Mouse (Mus musculus) lung, embryonic 14.5 days (tissue): ENCODE results near the gene 4931409K22Rik. TPM values are rescaled to one million over a fixed set of nuclear protein-coding genes. Genes with fewer than 3 reads are reported as not detected.

ENCODE experiments used
- ATAC-seq: fragments of 200-750 bp; cut with Nextera tagmentation; 2 replicates; pipeline ENCODE4 v1.8.0; 2017; ENCODE audit warnings: mild to moderate bottlenecking, moderate TSS enrichment, moderate library complexity; ENCODE audit not compliant: insufficient read depth
- DNase-seq: peaks from one replicate; pipeline ENCODE4 v3.0.0-alpha.2; 2015
- H3K27ac ChIP-seq: fragments of 300-500 bp; sonication (generic); 2 replicates; pipeline ENCODE4 v1.5.1; 2014; ENCODE audit warnings: low read depth, mild to moderate bottlenecking, moderate library complexity
- H3K27me3 ChIP-seq: fragments of 300-500 bp; sonication (generic); 2 replicates; pipeline ENCODE4 v1.6.1; 2014; ENCODE audit warnings: low read length, control low read depth; ENCODE audit not compliant: insufficient read depth
- H3K36me3 ChIP-seq: fragments of 300-500 bp; sonication (generic); 2 replicates; pipeline ENCODE4 v1.6.1; 2014; ENCODE audit warnings: control low read depth; ENCODE audit not compliant: insufficient read depth
- H3K4me1 ChIP-seq: fragments of 300-500 bp; sonication (generic); 2 replicates; pipeline ENCODE4 v1.6.1; 2014; ENCODE audit warnings: antibody characterized with exemption, control low read depth; ENCODE audit not compliant: insufficient read depth
- H3K4me2 ChIP-seq: fragments of 300-500 bp; sonication (generic); 2 replicates; pipeline ENCODE4 v1.6.1; 2014; ENCODE audit warnings: mild to moderate bottlenecking
- H3K4me3 ChIP-seq: fragments of 300-500 bp; sonication (generic); 2 replicates; pipeline ENCODE4 v1.5.1; 2014; ENCODE audit warnings: low read depth, low read length
- H3K9ac ChIP-seq: fragments of 300-500 bp; sonication (generic); 2 replicates; pipeline ENCODE4 v1.6.1; 2014
- H3K9me3 ChIP-seq: fragments of 300-500 bp; sonication (generic); 2 replicates; pipeline ENCODE4 v1.6.1; 2016; ENCODE audit warnings: low read depth, low read length, control low read depth
- CTCF ChIP-seq: IDR thresholded peaks from 2 replicates; pipeline ENCODE4 v1.5.1; 2016; ENCODE audit warnings: antibody characterized with exemption, low read depth
- WGBS: fragments of 180-500 bp; shearing (Covaris S2); extraction: QIAGEN DNeasy Blood & Tissue Kit; methylation state at CpG from one replicate; pipeline ENCODE4 v1.1.7; 2014; 5-methylcytosine and 5-hydroxymethylcytosine counted together
- polyA plus RNA-seq: library from polyadenylated mRNA; unstranded; fragments of >200 nt; fragmentation: Nextera tagmentation; extraction: Ambion mirVana; gene quantifications from 2 replicates; pipeline ENCODE4 v1.2.1, GENCODE M21; 2014

The 4931409K22Rik gene
- polyA plus RNA-seq, 1 experiment from 2014 or later = not detected

GRCm38 (mm10) chr5:24539571-24540296, 16.9 kb downstream of the 4931409K22Rik start:
- Histone ChIP-seq H3K4me2 (no peak overlapping the region; the same call in 1 of the 2 replicates), H3K27me3 (no peaks in the 10 kb centered on the region), H3K36me3 (no peaks in the 10 kb centered on the region), H3K27ac (no peak overlapping the region), H3K4me3 (no peak overlapping the region), H3K9ac (no peak overlapping the region), H3K4me1 (peaks cover 13% of the 10 kb centered on the region), H3K9me3 (no peaks in the 10 kb centered on the region)
- TF ChIP-seq CTCF = no peak
- DNase-seq (no peak), ATAC-seq (no peak)
- 79% methylated on average over 22 of the region's 22 CpGs for WGBS

- Histone ChIP-seq H3K4me3 (no peak overlapping the region), H3K4me2 (no peak overlapping the region), H3K27ac (no peak overlapping the region), H3K4me1 (peaks cover 13% of the 10 kb centered on the region), H3K9me3 (no peaks in the 10 kb centered on the region), H3K36me3 (no peaks in the 10 kb centered on the region), H3K9ac (no peak overlapping the region), H3K27me3 (no peaks in the 10 kb centered on the region)
- 60% methylated on average over 16 of the region's 16 CpGs for WGBS
- DNase-seq (no peak), ATAC-seq (no peak)
- no peak for TF ChIP-seq CTCF
These were observed 19.0 kb downstream of the 4931409K22Rik start for GRCm38 (mm10) chr5:24537618-24538017.

GRCm38 (mm10) chr5:24536511-24536910, 20.1 kb downstream of the 4931409K22Rik start:
- Histone ChIP-seq H3K9ac (no peak overlapping the region), H3K4me3 (no peak overlapping the region), H3K4me1 (peaks cover 13% of the 10 kb centered on the region), H3K36me3 (no peaks in the 10 kb centered on the region), H3K9me3 (no peaks in the 10 kb centered on the region), H3K27ac (no peak overlapping the region), H3K27me3 (0 out of 2 replicates have a peak, but pooled peaks cover under 1% of the 10 kb centered on the region), H3K4me2 (no peak overlapping the region)
- 72% methylated on average over 5 of the region's 5 CpGs for WGBS
- no peak for TF ChIP-seq CTCF
- DNase-seq = no peak
- no peak for ATAC-seq

- H3K4me1 ChIP-seq = peaks cover 5% of the 10 kb centered on the region
- 81% methylated on average over 3 of the region's 3 CpGs for WGBS
- H3K9ac ChIP-seq = no peak overlapping the region
- TF ChIP-seq CTCF = no peak
- no peaks in the 10 kb centered on the region for H3K9me3 ChIP-seq
- no peak overlapping the region for H3K4me2 ChIP-seq
- peaks cover 7% of the 10 kb centered on the region for H3K27me3 ChIP-seq
- H3K4me3 ChIP-seq = no peak overlapping the region
- DNase-seq (no peak), ATAC-seq (no peak)
- no peak overlapping the region for H3K27ac ChIP-seq
- H3K36me3 ChIP-seq = no peaks in the 10 kb centered on the region
These were observed 20.9 kb downstream of the 4931409K22Rik start for GRCm38 (mm10) chr5:24535731-24536130.

GRCm38 (mm10) chr5:24534292-24534691, 22.3 kb downstream of the 4931409K22Rik start:
- H3K4me3 ChIP-seq = no peak overlapping the region
- peak; percentile 38 for TF ChIP-seq CTCF
- peaks cover 17% of the 10 kb centered on the region for H3K27me3 ChIP-seq
- no peak overlapping the region for H3K27ac ChIP-seq
- 46% methylated on average over 5 of the region's 5 CpGs for WGBS
- DNase-seq (no peak), ATAC-seq (no peak)
- H3K4me2 ChIP-seq = no peak overlapping the region
- no peaks in the 10 kb centered on the region for H3K9me3 ChIP-seq
- H3K36me3 ChIP-seq = no peaks in the 10 kb centered on the region
- H3K9ac ChIP-seq = no peak overlapping the region
- H3K4me1 ChIP-seq = no peaks in the 10 kb centered on the region

GRCm38 (mm10) chr5:24533391-24533790, 23.2 kb downstream of the 4931409K22Rik start:
- Histone ChIP-seq H3K27me3 (peaks cover 26% of the 10 kb centered on the region), H3K36me3 (no peaks in the 10 kb centered on the region), H3K4me2 (no peak overlapping the region), H3K4me1 (no peaks in the 10 kb centered on the region), H3K9ac (no peak overlapping the region), H3K9me3 (no peaks in the 10 kb centered on the region), H3K27ac (no peak overlapping the region), H3K4me3 (no peak overlapping the region)
- no peak for TF ChIP-seq CTCF
- WGBS = 53% methylated on average over 11 of the region's 11 CpGs
- no peak for DNase-seq
- ATAC-seq = no peak

- Histone ChIP-seq H3K27ac (no peak overlapping the region), H3K9ac (no peak overlapping the region), H3K9me3 (no peaks in the 10 kb centered on the region), H3K27me3 (peaks cover 56% of the 10 kb centered on the region), H3K36me3 (no peaks in the 10 kb centered on the region), H3K4me1 (no peaks in the 10 kb centered on the region), H3K4me2 (no peak overlapping the region), H3K4me3 (no peak overlapping the region)
- DNase-seq = peak; percentile 96
- TF ChIP-seq CTCF = peak; percentile 100
- ATAC-seq = peak; percentile 55; the same call in 1 of the 2 replicates
- 20% methylated on average over 24 of the region's 24 CpGs for WGBS
These were observed 26.4 kb downstream of the 4931409K22Rik start for GRCm38 (mm10) chr5:24530042-24530689.
